39 mouse cellular contexts compared by ENCODE assay signal in the genomic region with DNA sequence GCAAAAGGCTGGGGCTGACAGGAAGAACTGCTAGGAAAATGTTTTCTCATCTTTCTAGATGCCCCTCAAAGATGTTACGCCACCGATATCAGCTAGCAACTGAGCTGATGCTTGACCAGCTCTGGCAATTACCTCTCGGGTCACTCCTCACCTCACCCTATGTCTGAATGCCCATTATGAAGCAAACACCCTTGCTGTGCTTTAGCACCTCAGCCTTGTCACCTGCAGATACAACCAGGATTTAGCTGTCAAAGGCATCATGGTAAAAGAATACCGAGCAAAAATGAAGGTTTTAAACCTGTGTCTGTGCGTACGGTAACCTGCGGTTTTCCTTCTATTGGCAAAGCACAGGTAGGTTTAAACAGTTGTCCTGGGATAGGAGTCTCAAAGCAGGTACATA. TPM values are rescaled to one million over a fixed set of nuclear protein-coding genes. Genes with fewer than 3 reads are reported as not detected.
"Had no signal": no experiment of that assay in that cellular context is flagged by ENCODE, and none has a peak within 500 bp of the region (broad histone marks: within the 10 kb centered on the region; RNA-seq: fewer than 3 reads in every experiment).

A gene (minus strand): TSS at position 101 of the 400 bp plus-strand sequence.

- ATAC-seq: forebrain, embryonic 13.5 days; forebrain, embryonic 14.5 days; forebrain, embryonic 15.5 days; forebrain, embryonic 16.5 days; forebrain, postnatal 0 days had no signal

- H3K9ac ChIP-seq: embryonic facial prominence, embryonic 12.5 days; embryonic facial prominence, embryonic 13.5 days; embryonic facial prominence, embryonic 15.5 days; forebrain, embryonic 12.5 days; forebrain, embryonic 13.5 days; forebrain, embryonic 15.5 days; forebrain, postnatal 0 days had no signal

- H3K4me1 ChIP-seq: embryonic facial prominence, embryonic 10.5 days; embryonic facial prominence, embryonic 12.5 days; embryonic facial prominence, embryonic 13.5 days; embryonic facial prominence, embryonic 15.5 days; forebrain, embryonic 10.5 days; forebrain, embryonic 12.5 days; forebrain, embryonic 13.5 days; forebrain, embryonic 15.5 days had no signal

- DNase-seq: cerebellum, adult 2 months; cerebellum, adult 8-10 months; cerebellum, adult 9-10 months; cerebellum, adult 9-11 months; cerebellum, postnatal 10 days; cerebellum, postnatal 14 days; cerebellum, postnatal 25 days; cerebellum, postnatal 36 days; embryo, embryonic 11 days; forebrain, postnatal 0 days; gastrocnemius, adult 2 months; gastrocnemius, postnatal 10 days; gastrocnemius, postnatal 14 days; gastrocnemius, postnatal 25 days; gastrocnemius, postnatal 36 days; heart, adult 2 months had no signal

- H3K4me2 ChIP-seq: embryonic facial prominence, embryonic 12.5 days; embryonic facial prominence, embryonic 13.5 days; embryonic facial prominence, embryonic 15.5 days; forebrain, embryonic 12.5 days; forebrain, embryonic 13.5 days; forebrain, embryonic 15.5 days had no signal

- H3K36me3 ChIP-seq: embryonic facial prominence, embryonic 10.5 days; embryonic facial prominence, embryonic 12.5 days; embryonic facial prominence, embryonic 13.5 days; embryonic facial prominence, embryonic 15.5 days; forebrain, embryonic 10.5 days; forebrain, embryonic 12.5 days; forebrain, embryonic 15.5 days had no signal

- H3K4me3 ChIP-seq: embryonic facial prominence, embryonic 10.5 days; embryonic facial prominence, embryonic 12.5 days; embryonic facial prominence, embryonic 13.5 days; embryonic facial prominence, embryonic 15.5 days; erythroblast, embryonic 14.5 days; forebrain, embryonic 10.5 days; forebrain, embryonic 12.5 days; forebrain, embryonic 13.5 days; forebrain, embryonic 15.5 days; gastrocnemius, adult 2 months; heart, adult 2 months had no signal

- H3K27ac ChIP-seq: embryonic facial prominence, embryonic 10.5 days; embryonic facial prominence, embryonic 12.5 days; embryonic facial prominence, embryonic 13.5 days; embryonic facial prominence, embryonic 15.5 days; forebrain, embryonic 10.5 days; forebrain, embryonic 12.5 days; forebrain, embryonic 13.5 days; forebrain, embryonic 15.5 days; gastrocnemius, adult 2 months; heart, adult 2 months had no signal

- H3K27me3 ChIP-seq: embryonic facial prominence, embryonic 12.5 days; embryonic facial prominence, embryonic 13.5 days; embryonic facial prominence, embryonic 15.5 days; forebrain, embryonic 12.5 days; forebrain, embryonic 13.5 days; forebrain, embryonic 15.5 days had no signal

- H3K9me3 ChIP-seq: embryonic facial prominence, embryonic 10.5 days; embryonic facial prominence, embryonic 12.5 days; embryonic facial prominence, embryonic 13.5 days; embryonic facial prominence, embryonic 15.5 days; forebrain, embryonic 10.5 days; forebrain, embryonic 12.5 days; forebrain, embryonic 13.5 days; forebrain, embryonic 15.5 days had no signal

RNA-seq across cellular contexts. Expression of the gene that starts here (rescaled TPM):
- total RNA-seq: common myeloid progenitor, adult 5-6 weeks; forebrain, postnatal 0 days; gastrocnemius, adult 18-20 months; gastrocnemius, adult 2 months; gastrocnemius, adult 8-10 months; gastrocnemius, postnatal 10 days; gastrocnemius, postnatal 14 days; gastrocnemius, postnatal 25 days; gastrocnemius, postnatal 36 days; gastrocnemius, postnatal 4 days; granulocyte monocyte progenitor cell, adult 5-6 weeks; heart, adult 2 months; heart, adult 8-10 months had no signal
- polyA plus RNA-seq: cerebellum, adult 2 months; cortical plate, adult 2 months; embryonic facial prominence, embryonic 10.5 days; embryonic facial prominence, embryonic 11.5 days; embryonic facial prominence, embryonic 12.5 days; embryonic facial prominence, embryonic 13.5 days; embryonic facial prominence, embryonic 14.5 days; embryonic facial prominence, embryonic 15.5 days; erythroblast, embryonic 14.5 days; forebrain, embryonic 10.5 days; forebrain, embryonic 11.5 days; forebrain, embryonic 12.5 days; forebrain, embryonic 13.5 days; forebrain, embryonic 14.5 days; forebrain, embryonic 15.5 days; forebrain, embryonic 16.5 days; forebrain, postnatal 0 days; frontal cortex, adult 2 months; gonadal fat pad, adult 2 months; heart, adult 2 months had no signal
